27 mouse cellular contexts compared by ENCODE assay signal in genomic region chr13:114074471-114074870, GRCm38 (mm10).
DNase-seq lines count a peak whose midpoint lies in the region; ATAC-seq and TF ChIP-seq lines count a peak whose summit lies in the region.
"Had no signal": no experiment of that assay in that cellular context is flagged by ENCODE, and none has a peak within 500 bp of the region (broad histone marks: within the 10 kb centered on the region; RNA-seq: fewer than 3 reads in every experiment).

No protein-coding gene starts in this region.

- WGBS in midbrain, embryonic 11.5 days, result 16% methylated on average over 8 of the region's 8 CpGs
- WGBS in midbrain, postnatal 0 days, result 23% methylated on average over 8 of the region's 8 CpGs
- 18% methylated on average over 8 of the region's 8 CpGs for WGBS in forebrain, postnatal 0 days

- intact Hi-C loops in heart, postnatal 14 days (cut with DNase I), result loop anchor here (2.0 kb wide), 1 partner anchor 386 kb away; no protein-coding TSS in a partner anchor

- H3K4me3 ChIP-seq in midbrain, embryonic 11.5 days (ENCODE audit: low read depth, low read length), result no peak overlapping the region
- no peak overlapping the region for H3K4me3 ChIP-seq in midbrain, postnatal 0 days (ENCODE audit: low read depth, low read length)
- no peak overlapping the region for H3K4me3 ChIP-seq in forebrain, postnatal 0 days (ENCODE audit: low read depth, low read length)
- H3K4me3 ChIP-seq: forebrain, embryonic 12.5 days; hindbrain, embryonic 15.5 days; layer of hippocampus, adult 2 months; limb, embryonic 13.5 days; liver, embryonic 12.5 days; megakaryocyte, embryonic 14.5 days; neural tube, embryonic 15.5 days had no signal

- no peak overlapping the region for H3K27ac ChIP-seq in midbrain, embryonic 11.5 days (ENCODE audit: low read depth, low read length)
- H3K27ac ChIP-seq in midbrain, postnatal 0 days (ENCODE audit: low read depth, low read length), result no peak overlapping the region
- H3K27ac ChIP-seq in forebrain, postnatal 0 days (ENCODE audit: low read depth, low read length), result no peak overlapping the region
- H3K27ac ChIP-seq: forebrain, embryonic 12.5 days; hindbrain, embryonic 15.5 days; layer of hippocampus, adult 2 months; limb, embryonic 13.5 days; liver, embryonic 12.5 days; neural tube, embryonic 15.5 days had no signal

- peaks cover 10% of the 10 kb centered on the region for H3K4me1 ChIP-seq in midbrain, embryonic 11.5 days (ENCODE audit: control insufficient read depth, insufficient read depth, low read length)
- no peaks in the 10 kb centered on the region for H3K4me1 ChIP-seq in midbrain, postnatal 0 days (ENCODE audit: insufficient read depth, low read length)
- no peaks in the 10 kb centered on the region for H3K4me1 ChIP-seq in forebrain, postnatal 0 days (ENCODE audit: insufficient read depth)
- H3K4me1 ChIP-seq: liver, embryonic 12.5 days had no signal

- peak; percentile 61 for ATAC-seq in midbrain, embryonic 11.5 days (ENCODE audit: low FRiP score)
- ATAC-seq in midbrain, postnatal 0 days (ENCODE audit: low FRiP score), result no peak
- no peak for ATAC-seq in erythroblast, adult 5-6 weeks (replicated peaks; ENCODE audit: low FRiP score, poor library complexity, severe bottlenecking)
- ATAC-seq in forebrain, postnatal 0 days, result no peak
- ATAC-seq: inflammation-experienced regulatory T-cells, adult 6 months; liver, embryonic 12.5 days; lung, postnatal 0 days had no signal

- no peaks in the 10 kb centered on the region for H3K27me3 ChIP-seq in midbrain, embryonic 11.5 days (ENCODE audit: control insufficient read depth, insufficient read depth, low read length)
- no peaks in the 10 kb centered on the region for H3K27me3 ChIP-seq in midbrain, postnatal 0 days (ENCODE audit: insufficient read depth, low read length)
- no peaks in the 10 kb centered on the region for H3K27me3 ChIP-seq in forebrain, postnatal 0 days (ENCODE audit: insufficient read depth, low read length)
- H3K27me3 ChIP-seq: hindbrain, embryonic 15.5 days; limb, embryonic 13.5 days; liver, embryonic 12.5 days; megakaryocyte, embryonic 14.5 days; neural tube, embryonic 15.5 days had no signal

- no peaks in the 10 kb centered on the region for H3K9me3 ChIP-seq in midbrain, embryonic 11.5 days (ENCODE audit: control insufficient read depth, low read length)
- no peaks in the 10 kb centered on the region for H3K9me3 ChIP-seq in midbrain, postnatal 0 days (ENCODE audit: low read length)
- H3K9me3 ChIP-seq in forebrain, postnatal 0 days (ENCODE audit: low read length), result no peaks in the 10 kb centered on the region
- H3K9me3 ChIP-seq: forebrain, embryonic 12.5 days; G1E; hindbrain, embryonic 15.5 days; limb, embryonic 13.5 days; liver, embryonic 12.5 days; neural tube, embryonic 15.5 days had no signal

- H3K9ac ChIP-seq in midbrain, embryonic 11.5 days (ENCODE audit: low read length), result no peak overlapping the region
- H3K9ac ChIP-seq in midbrain, postnatal 0 days (replicated peaks; ENCODE audit: low read length, poor library complexity, severe bottlenecking), result no peak overlapping the region
- H3K9ac ChIP-seq in forebrain, postnatal 0 days, result no peak overlapping the region
- H3K9ac ChIP-seq: forebrain, embryonic 12.5 days; hindbrain, embryonic 15.5 days; limb, embryonic 13.5 days; liver, embryonic 12.5 days; neural tube, embryonic 15.5 days had no signal

- peak; percentile 51 for DNase-seq in heart, adult 11 months
- DNase-seq in heart, postnatal 14 days, result no peak
- peak; percentile 82 for DNase-seq in midbrain, embryonic 11.5 days (ENCODE audit: low spot score, missing footprints)
- no peak for DNase-seq in midbrain, postnatal 0 days (ENCODE audit: low spot score)
- DNase-seq in retina, embryonic 14.5 days (ENCODE audit: low spot score), result peak; percentile 28
- no peak for DNase-seq in forebrain, postnatal 0 days
- DNase-seq: adrenal gland, postnatal 25 days; cerebellum, adult 2 months; cerebellum, postnatal 14 days; gastrocnemius, postnatal 10 days; heart, postnatal 4 days; kidney, adult 11 months; kidney, postnatal 36 days; lung, adult 18-20 months; lung, postnatal 4 days; thymus, postnatal 4 days had no signal

- H3K4me2 ChIP-seq in midbrain, embryonic 11.5 days, result no peak overlapping the region
- no peak overlapping the region for H3K4me2 ChIP-seq in midbrain, postnatal 0 days (ENCODE audit: low read depth, low read length, poor library complexity, severe bottlenecking)
- H3K4me2 ChIP-seq in forebrain, postnatal 0 days (ENCODE audit: low read depth), result no peak overlapping the region
- H3K4me2 ChIP-seq: forebrain, embryonic 12.5 days; hindbrain, embryonic 15.5 days; limb, embryonic 13.5 days; liver, embryonic 12.5 days; neural tube, embryonic 15.5 days had no signal

- TF ChIP-seq CTCF in midbrain, postnatal 0 days (IDR thresholded peaks at IDR 0.05), result no peak
- TF ChIP-seq CTCF in forebrain, postnatal 0 days (IDR thresholded peaks at IDR 0.05; ENCODE audit: low read depth), result no peak

- no peaks in the 10 kb centered on the region for H3K36me3 ChIP-seq in midbrain, embryonic 11.5 days (ENCODE audit: control insufficient read depth, insufficient read depth, low read length)
- H3K36me3 ChIP-seq in midbrain, postnatal 0 days (ENCODE audit: insufficient read depth, low read length), result no peaks in the 10 kb centered on the region
- H3K36me3 ChIP-seq in forebrain, postnatal 0 days (ENCODE audit: insufficient read depth), result no peaks in the 10 kb centered on the region
- H3K36me3 ChIP-seq: forebrain, embryonic 12.5 days; hindbrain, embryonic 15.5 days; limb, embryonic 13.5 days; liver, embryonic 12.5 days; neural tube, embryonic 15.5 days had no signal

Comparison
In these comparisons a context has a peak if more than half of its experiments do, and no peak if none do; other contexts are left out.
1. DNase-seq: peak in heart, adult 11 months (single experiment), midbrain, embryonic 11.5 days (single experiment) and retina, embryonic 14.5 days (single experiment); none in heart, postnatal 14 days (0 of 2), midbrain, postnatal 0 days (single experiment) and forebrain, postnatal 0 days (single experiment).